Mouse (Mus musculus) stomach, embryonic 16.5 days (tissue): ENCODE data around the gene Fndc4. TPM values are rescaled to one million over a fixed set of nuclear protein-coding genes. Genes with fewer than 3 reads are reported as not detected.

Experiments used
- ATAC-seq: fragments of 200-750 bp; cut with Nextera tagmentation; 2 replicates; pipeline ENCODE4 v1.8.0; 2017; ENCODE audit warnings: moderate number of reproducible peaks, moderate TSS enrichment; ENCODE audit not compliant: insufficient read depth, low FRiP score
- H3K27ac ChIP-seq: fragments of 300-500 bp; sonication (generic); 2 replicates; pipeline ENCODE4 v1.5.1; 2014; ENCODE audit warnings: low read length
- H3K27me3 ChIP-seq: fragments of 300-500 bp; sonication (generic); 2 replicates; pipeline ENCODE4 v1.6.1; 2014; ENCODE audit warnings: low read length, control low read depth, mixed read lengths; ENCODE audit not compliant: control insufficient read depth, insufficient read depth
- H3K36me3 ChIP-seq: fragments of 300-500 bp; sonication (generic); 2 replicates; pipeline ENCODE4 v1.6.1; 2014; ENCODE audit warnings: low read length; ENCODE audit not compliant: control insufficient read depth, insufficient read depth
- H3K4me1 ChIP-seq: fragments of 300-500 bp; sonication (generic); 2 replicates; pipeline ENCODE4 v1.6.1; 2014; ENCODE audit warnings: low read length, control low read depth, mixed read lengths; ENCODE audit not compliant: control insufficient read depth, insufficient read depth
- H3K4me2 ChIP-seq: fragments of 300-500 bp; sonication (generic); 2 replicates; pipeline ENCODE4 v1.6.1; 2014; ENCODE audit warnings: low read depth, low read length, mixed read lengths
- H3K4me3 ChIP-seq: fragments of 300-500 bp; sonication (generic); replicated peaks from 2 replicates; pipeline ENCODE4 v1.5.1; 2014; ENCODE audit warnings: mild to moderate bottlenecking, low read length
- H3K9ac ChIP-seq: fragments of 300-500 bp; sonication (generic); 2 replicates; pipeline ENCODE4 v1.6.1; 2014; ENCODE audit warnings: low read length
- H3K9me3 ChIP-seq: fragments of 300-500 bp; sonication (generic); replicated peaks from 2 replicates; pipeline ENCODE4 v1.6.1; 2016; ENCODE audit warnings: low read length, control low read depth; ENCODE audit not compliant: control insufficient read depth
- WGBS: fragments of 180-500 bp; shearing (Covaris S2); extraction: QIAGEN DNeasy Blood & Tissue Kit; methylation state at CpG from one replicate; pipeline ENCODE4 v1.1.7; 2014; 5-methylcytosine and 5-hydroxymethylcytosine counted together
- polyA plus RNA-seq: library from polyadenylated mRNA; unstranded; fragments of >200 nt; fragmentation: Nextera tagmentation; extraction: Ambion mirVana; gene quantifications from 2 replicates; pipeline ENCODE4 v1.2.1, GENCODE M21; 2015

Fndc4 gene
- polyA plus RNA-seq, 1 experiment from 2014 or later: 23.7 TPM

DNA sequence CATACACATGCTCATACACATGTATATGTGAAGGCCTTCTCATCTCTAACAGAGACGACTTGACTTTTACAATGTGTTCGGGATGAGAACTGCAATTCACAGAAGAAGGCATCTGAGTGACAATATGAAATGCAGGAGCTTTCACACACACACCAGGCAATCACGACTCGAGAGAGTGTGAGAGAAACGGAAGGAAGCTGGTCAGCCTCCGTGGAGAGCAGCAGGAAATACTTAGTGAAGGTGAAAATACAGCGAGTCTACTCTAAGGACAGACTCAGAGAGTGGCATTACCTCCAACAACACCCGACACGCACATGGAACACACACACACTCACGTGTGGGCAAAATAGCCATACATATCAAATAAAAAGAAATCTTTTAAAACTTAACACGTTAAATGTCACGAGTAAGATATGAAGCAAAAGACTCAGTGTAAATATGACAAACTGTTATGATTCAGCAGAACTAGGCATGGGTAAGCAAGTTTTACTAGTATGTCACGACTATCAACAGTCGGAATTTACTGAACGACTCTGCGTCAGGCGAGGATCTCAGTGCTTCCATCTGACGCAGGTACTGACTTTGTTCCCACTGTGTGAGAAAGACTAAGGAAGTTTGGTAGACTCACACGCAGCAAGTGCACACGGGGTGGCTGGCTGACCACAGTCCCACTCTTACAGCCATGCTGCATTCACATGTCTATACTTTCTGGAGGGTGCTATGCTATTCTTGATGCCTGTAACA lies 16.5 kb downstream of the Fndc4 start:
- H3K9ac ChIP-seq: no peak overlapping the region
- H3K4me1 ChIP-seq: no peaks in the 10 kb centered on the region
- no peak for ATAC-seq
- H3K27ac ChIP-seq: no peak overlapping the region
- no peak overlapping the region for H3K4me2 ChIP-seq
- no peaks in the 10 kb centered on the region for H3K9me3 ChIP-seq
- H3K27me3 ChIP-seq: no peaks in the 10 kb centered on the region
- WGBS: 83% methylated on average over 20 of the region's 20 CpGs
- H3K4me3 ChIP-seq: no peak overlapping the region
- H3K36me3 ChIP-seq: peaks cover 15% of the 10 kb centered on the region

- Histone ChIP-seq H3K9ac (no peak overlapping the region), H3K27ac (no peak overlapping the region), H3K27me3 (no peaks in the 10 kb centered on the region), H3K4me2 (no peak overlapping the region), H3K36me3 (0 out of 2 replicates have a peak, but pooled peaks cover 5% of the 10 kb centered on the region), H3K9me3 (no peaks in the 10 kb centered on the region), H3K4me3 (no peak overlapping the region), H3K4me1 (no peaks in the 10 kb centered on the region)
- no peak for ATAC-seq
- 89% methylated on average over 6 of the region's 6 CpGs for WGBS
These were observed 22.9 kb downstream of the Fndc4 start for GRCm38 (mm10) chr5:31273018-31273417.

- no peak overlapping the region for H3K9ac ChIP-seq
- ATAC-seq: no peak
- no peak overlapping the region for H3K4me2 ChIP-seq
- WGBS: 84% methylated on average over 6 of the region's 6 CpGs
- H3K27me3 ChIP-seq: no peaks in the 10 kb centered on the region
- 0 out of 2 replicates have a peak, but pooled peaks cover 4% of the 10 kb centered on the region for H3K36me3 ChIP-seq
- no peaks in the 10 kb centered on the region for H3K9me3 ChIP-seq
- H3K4me3 ChIP-seq: no peak overlapping the region
- no peaks in the 10 kb centered on the region for H3K4me1 ChIP-seq
- H3K27ac ChIP-seq: no peak overlapping the region
These were observed 28.2 kb downstream of the Fndc4 start for GRCm38 (mm10) chr5:31267686-31268085.

- WGBS: 86% methylated on average over 7 of the region's 7 CpGs
- Histone ChIP-seq H3K27ac (no peak overlapping the region), H3K4me2 (no peak overlapping the region), H3K4me3 (no peak overlapping the region), H3K4me1 (no peaks in the 10 kb centered on the region), H3K9ac (no peak overlapping the region), H3K27me3 (no peaks in the 10 kb centered on the region), H3K9me3 (no peaks in the 10 kb centered on the region), H3K36me3 (0 out of 2 replicates have a peak, but pooled peaks cover 4% of the 10 kb centered on the region)
- ATAC-seq: no peak
These were observed 29.8 kb downstream of the Fndc4 start for GRCm38 (mm10) chr5:31266101-31266500.

- Histone ChIP-seq H3K4me3 (no peak overlapping the region), H3K9ac (no peak overlapping the region), H3K27ac (no peak overlapping the region), H3K27me3 (no peaks in the 10 kb centered on the region), H3K4me2 (no peak overlapping the region), H3K36me3 (no peaks in the 10 kb centered on the region; the same call in none of the 2 replicates), H3K4me1 (peaks cover 9% of the 10 kb centered on the region), H3K9me3 (no peaks in the 10 kb centered on the region)
- WGBS: 75% methylated on average over 11 of the region's 11 CpGs
- ATAC-seq: no peak
These were observed 38.3 kb downstream of the Fndc4 start for GRCm38 (mm10) chr5:31257616-31258015.

GRCm38 (mm10) chr5:31255971-31256370 lies 39.9 kb downstream of the Fndc4 start:
- Histone ChIP-seq H3K4me3 (no peak overlapping the region), H3K36me3 (peaks cover under 1% of the 10 kb centered on the region), H3K27me3 (no peaks in the 10 kb centered on the region), H3K9ac (no peak overlapping the region), H3K4me2 (no peak overlapping the region), H3K9me3 (no peaks in the 10 kb centered on the region), H3K27ac (no peak overlapping the region), H3K4me1 (peaks cover 14% of the 10 kb centered on the region)
- 85% methylated on average over 2 of the region's 2 CpGs for WGBS
- ATAC-seq: no peak

DNA sequence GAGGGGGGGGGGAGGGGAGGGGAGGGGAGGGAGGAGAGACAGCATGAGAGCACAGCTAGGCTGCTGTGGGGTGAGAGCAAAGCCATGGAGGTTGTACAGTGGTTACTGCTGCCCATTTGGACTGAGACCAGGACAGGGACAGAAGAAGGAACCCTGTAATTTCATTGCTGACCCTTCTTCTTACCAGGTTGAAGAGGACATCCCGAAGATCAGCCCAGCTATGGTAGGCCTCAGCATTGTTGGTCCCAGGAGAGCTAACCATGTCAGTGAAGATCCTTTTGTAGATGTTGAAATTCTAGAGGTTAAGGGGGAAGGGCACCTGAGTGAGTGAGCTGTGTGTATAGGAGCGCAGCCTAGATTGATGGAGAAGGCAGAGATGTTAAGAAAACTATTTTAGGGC lies 40.5 kb downstream of the Fndc4 start:
- Histone ChIP-seq H3K27ac (peak overlapping the region; percentile 86; the same call in 1 of the 2 replicates), H3K36me3 (peaks cover 7% of the 10 kb centered on the region), H3K9me3 (no peaks in the 10 kb centered on the region), H3K4me2 (no peak overlapping the region), H3K4me3 (no peak overlapping the region), H3K27me3 (no peaks in the 10 kb centered on the region), H3K9ac (no peak overlapping the region), H3K4me1 (peaks cover 16% of the 10 kb centered on the region)
- no peak for ATAC-seq
- 86% methylated on average over 2 of the region's 2 CpGs for WGBS

- H3K4me2 ChIP-seq: 0 out of 2 replicates have a peak overlapping the region, but pooled peaks have one; percentile 21
- peaks cover 16% of the 10 kb centered on the region for H3K4me1 ChIP-seq
- 74% methylated on average over 8 of the region's 8 CpGs for WGBS
- ATAC-seq: no peak
- no peaks in the 10 kb centered on the region for H3K27me3 ChIP-seq
- H3K9me3 ChIP-seq: no peaks in the 10 kb centered on the region
- peak overlapping the region; percentile 86 for H3K27ac ChIP-seq
- peaks cover 10% of the 10 kb centered on the region for H3K36me3 ChIP-seq
- H3K4me3 ChIP-seq: no peak overlapping the region
- H3K9ac ChIP-seq: no peak overlapping the region
These were observed 41.0 kb downstream of the Fndc4 start for GRCm38 (mm10) chr5:31254901-31255300.

DNA sequence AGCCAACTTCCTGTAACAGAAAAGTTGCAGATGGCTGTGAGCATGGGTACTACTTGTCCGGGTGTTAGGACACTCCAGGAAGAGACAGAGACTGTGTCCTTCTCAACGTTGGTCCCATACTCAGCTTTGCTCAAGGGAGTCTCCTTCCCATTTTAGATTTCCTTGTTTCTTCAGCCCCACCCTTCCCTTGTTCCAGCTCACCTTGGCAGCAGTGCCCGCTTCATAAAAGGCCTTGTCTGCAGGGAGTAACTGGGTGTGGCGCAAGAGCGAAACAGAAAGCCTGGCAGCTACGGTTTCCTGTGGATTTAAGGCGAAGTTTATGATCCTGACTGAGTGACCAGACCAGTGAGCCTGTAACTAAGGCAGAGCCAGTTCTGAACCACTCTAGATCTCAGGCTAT lies 41.4 kb downstream of the Fndc4 start:
- no peaks in the 10 kb centered on the region for H3K27me3 ChIP-seq
- peak; percentile 56 for ATAC-seq
- peak overlapping the region; percentile 86 for H3K27ac ChIP-seq
- H3K36me3 ChIP-seq: peaks cover 15% of the 10 kb centered on the region
- peak overlapping the region; percentile 48; the same call in 1 of the 2 replicates for H3K4me2 ChIP-seq
- H3K9me3 ChIP-seq: no peaks in the 10 kb centered on the region
- peak overlapping the region; percentile 7; the same call in 1 of the 2 replicates for H3K4me3 ChIP-seq
- no peak overlapping the region for H3K9ac ChIP-seq
- 57% methylated on average over 7 of the region's 7 CpGs for WGBS
- peaks cover 16% of the 10 kb centered on the region for H3K4me1 ChIP-seq
